Mouse (Mus musculus) erythroblast, embryonic 14.5 days (primary cell): Measurements from ENCODE around the gene Nacc2.

ENCODE experiments used
- GATA1 ChIP-seq: IDR thresholded peaks from 2 replicates; pipeline ENCODE4 v1.6.1; 2012; ENCODE audit warnings: low read length, inconsistent platforms, mixed read lengths
- TAL1 ChIP-seq: IDR thresholded peaks from 3 replicates; pipeline ENCODE4 v1.6.1; 2012; ENCODE audit warnings: low read length, inconsistent platforms, mixed read lengths

- TF ChIP-seq GATA1 (no peak), TAL1 (no peak)
These were observed 31.6 kb upstream of the Nacc2 start for GRCm38 (mm10) chr2:26154586-26154985.
